Mouse (Mus musculus): ENCODE results near the gene Cdk6. TPM values are rescaled to one million over a fixed set of nuclear protein-coding genes. Genes with fewer than 3 reads are reported as not detected.

Cdk6 gene
- polyA plus RNA-seq, 1 experiment: 8.9 TPM

- H3K79me2 ChIP-seq (ENCODE audit: control insufficient read depth, insufficient read depth): no peaks in the 10 kb centered on the region
- H3ac ChIP-seq (ENCODE audit: control insufficient read depth, insufficient read length): no peak overlapping the region
- TF ChIP-seq MYOG (IDR thresholded peaks at IDR 0.05; ENCODE audit: control insufficient read depth in 1 of 3, insufficient read depth in 1 of 3, insufficient read length in 2 of 3, low read depth in 2 of 3) (no peak), USF1 (IDR thresholded peaks at IDR 0.05; ENCODE audit: low read depth) (no peak), CEBPB (IDR thresholded peaks at IDR 0.05; ENCODE audit: insufficient read depth, poor library complexity, severe bottlenecking) (no peak)
- no peaks in the 10 kb centered on the region for H3K27me3 ChIP-seq (ENCODE audit: control insufficient read depth, insufficient read depth, insufficient read length)
- H3K4me3 ChIP-seq: no peak overlapping the region
- H3K36me3 ChIP-seq (ENCODE audit: control insufficient read depth, insufficient read depth): peaks cover 66% of the 10 kb centered on the region
- H3K4me2 ChIP-seq (ENCODE audit: low read depth): no peak overlapping the region
Measured at GRCm38 (mm10) chr5:3577939-3578338, 236.7 kb downstream of the Cdk6 start.

GRCm38 (mm10) chr5:3579066-3579465 lies 237.8 kb downstream of the Cdk6 start:
- TF ChIP-seq REST (IDR thresholded peaks at IDR 0.05; ENCODE audit: insufficient read depth, insufficient read length): no peak
- no peak for TF ChIP-seq MYOG (IDR thresholded peaks at IDR 0.05; ENCODE audit: control insufficient read depth in 1 of 3, insufficient read depth in 1 of 3, insufficient read length in 2 of 3, low read depth in 2 of 3)
- no peak for TF ChIP-seq CEBPB (IDR thresholded peaks at IDR 0.05; ENCODE audit: insufficient read depth, poor library complexity, severe bottlenecking)
- no peak for TF ChIP-seq USF1 (IDR thresholded peaks at IDR 0.05; ENCODE audit: low read depth)
- no peak for TF ChIP-seq TCF3 (IDR thresholded peaks at IDR 0.05; ENCODE audit: insufficient read length, low read depth)
- TF ChIP-seq MAX (IDR thresholded peaks at IDR 0.05; ENCODE audit: low read depth): no peak
- TF ChIP-seq TCF12 (IDR thresholded peaks at IDR 0.05; ENCODE audit: insufficient read depth, poor library complexity, severe bottlenecking): no peak
- no peak for TF ChIP-seq SRF (IDR thresholded peaks at IDR 0.05; ENCODE audit: control insufficient read depth, insufficient read length, low read depth)
- TF ChIP-seq POLR2AphosphoS2 (IDR thresholded peaks at IDR 0.05; ENCODE audit: insufficient read length, low read depth): no peak
- Histone ChIP-seq H3K79me2 (ENCODE audit: control insufficient read depth, insufficient read depth) (no peaks in the 10 kb centered on the region), H3K4me2 (ENCODE audit: low read depth) (no peak overlapping the region), H3ac (ENCODE audit: control insufficient read depth, insufficient read length) (no peak overlapping the region), H3K27me3 (ENCODE audit: control insufficient read depth, insufficient read depth, insufficient read length) (no peaks in the 10 kb centered on the region), H3K36me3 (ENCODE audit: control insufficient read depth, insufficient read depth) (peaks cover 67% of the 10 kb centered on the region), H3K4me3 (no peak overlapping the region)

Other genes with a start within 250 kb of the Cdk6 start
- 10.3 TPM for gene Fam133b, start 202.3 kb downstream of the Cdk6 start, polyA plus RNA-seq (2012; fragmentation: generic; extraction: Trizol)
- gene 1700109H08Rik, start 230.1 kb downstream of the Cdk6 start, polyA plus RNA-seq (2012; fragmentation: generic; extraction: Trizol): 0.38 TPM

Measured in myocyte (in vitro differentiated cells).